Mouse (Mus musculus): ENCODE results near the gene H2-M1. TPM values are rescaled to one million over a fixed set of nuclear protein-coding genes. Genes with fewer than 3 reads are reported as not detected.

Gene H2-M1
- polyA plus RNA-seq (2017; shearing (Covaris generic)) = not detected

DNA sequence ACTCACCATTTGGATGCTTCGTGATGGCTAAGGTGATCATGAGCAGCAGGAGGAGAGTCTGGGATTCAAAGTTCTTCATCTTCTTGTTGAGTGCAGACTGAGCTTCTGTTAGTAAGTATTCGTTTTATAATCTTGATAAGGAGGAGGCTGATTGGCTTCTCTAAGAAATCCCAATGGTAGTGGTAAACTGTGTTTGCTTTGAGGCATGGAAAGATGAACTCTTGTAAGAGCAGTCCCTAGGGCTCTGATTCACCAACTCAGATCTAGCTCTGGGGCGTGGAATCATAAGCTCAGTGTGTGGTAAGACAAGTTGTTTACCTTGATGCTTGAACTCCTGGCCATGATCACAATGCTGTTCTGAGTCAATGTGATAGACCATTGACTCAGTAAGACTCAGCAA, at the start of gene H2-M1:
H2-M1 (minus strand) TSS at position 101 of the 400 bp plus-strand sequence.

DNA sequence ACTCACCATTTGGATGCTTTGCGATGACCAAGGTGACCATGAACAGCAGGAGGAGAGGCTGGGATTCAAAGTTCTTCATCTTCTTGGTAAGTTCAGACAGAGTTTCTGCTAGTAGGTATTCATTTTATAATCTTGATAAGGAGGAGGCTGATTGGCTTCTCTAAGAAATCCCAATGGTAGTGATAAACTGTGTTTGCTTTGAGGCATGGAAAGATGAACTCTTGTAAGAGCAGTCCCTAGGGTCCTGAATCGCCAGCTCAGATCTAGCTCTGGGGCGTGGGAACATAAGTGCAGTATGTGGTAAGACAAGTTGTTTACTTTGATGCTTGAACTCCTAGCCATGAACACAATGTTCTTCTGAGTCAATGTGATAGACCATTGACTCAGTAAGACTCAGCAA, 29.5 kb downstream of the H2-M1 start, which contains the start of gene H2-M9:
H2-M9 (minus strand) TSS at position 101 of the 400 bp plus-strand sequence.

Other genes with a start within 250 kb of the H2-M1 start
- gene H2-M10.4, start 209.9 kb downstream of the H2-M1 start, polyA plus RNA-seq (2017; shearing (Covaris generic)) = not detected
- not detected for gene H2-M11, start 125.1 kb downstream of the H2-M1 start, polyA plus RNA-seq (2017; shearing (Covaris generic))
- gene H2-M9, start 29.6 kb downstream of the H2-M1 start, polyA plus RNA-seq (2017; shearing (Covaris generic)) = under 1 TPM in 1 of 2 experiments, not detected in 1; 0.32 TPM
- gene H2-M10.5, start 100.7 kb upstream of the H2-M1 start, polyA plus RNA-seq (2017; shearing (Covaris generic)) = not detected
- gene H2-M10.6, start 140.0 kb upstream of the H2-M1 start, polyA plus RNA-seq (2017; shearing (Covaris generic)) = not detected
- gene Trim26, start 164.9 kb upstream of the H2-M1 start, polyA plus RNA-seq (2017; shearing (Covaris generic)) = 100 to 1,000 TPM; 102 to 109 TPM
- under 1 TPM; 0.47 to 0.57 TPM for gene Trim15, start 195.0 kb upstream of the H2-M1 start, polyA plus RNA-seq (2017; shearing (Covaris generic))
- gene Trim10, start 197.4 kb upstream of the H2-M1 start, polyA plus RNA-seq (2017; shearing (Covaris generic)) = under 1 TPM in 1 of 2 experiments, not detected in 1; 0.10 TPM
- gene Trim40, start 217.9 kb upstream of the H2-M1 start, polyA plus RNA-seq (2017; shearing (Covaris generic)) = not detected
- gene Trim31, start 225.9 kb upstream of the H2-M1 start, polyA plus RNA-seq (2017; shearing (Covaris generic)) = under 1 TPM in 1 of 2 experiments, not detected in 1; 0.15 TPM

Measured in activated CD4-positive, CD25-positive, alpha-beta regulatory T cell (primary cell).